Mouse (Mus musculus) liver, embryonic 11.5 days (tissue): Measurements from ENCODE around the gene Rhoc. TPM values are rescaled to one million over a fixed set of nuclear protein-coding genes. Genes with fewer than 3 reads are reported as not detected.
"Not testable (repeated sequence)": the region's sequence is repeated elsewhere in the genome, so short reads cannot be mapped to it uniquely, and the experiment has no call there.

ENCODE experiments used
- ATAC-seq: fragments of 200-750 bp; cut with Nextera tagmentation; replicated peaks from 2 replicates; pipeline ENCODE4 v1.8.0; 2017; ENCODE audit warnings: moderate number of reproducible peaks, mild to moderate bottlenecking, moderate TSS enrichment, moderate library complexity; ENCODE audit not compliant: low FRiP score
- DNase-seq: peaks from one replicate; pipeline ENCODE4 v3.0.0-alpha.2; 2017; ENCODE audit warnings: low spot score
- H3K27ac ChIP-seq: fragments of 300-500 bp; sonication (generic); 2 replicates; pipeline ENCODE4 v1.5.1; 2014; ENCODE audit warnings: mild to moderate bottlenecking, low read depth, low read length, control low read depth
- H3K27me3 ChIP-seq: fragments of 300-500 bp; sonication (generic); replicated peaks from 2 replicates; pipeline ENCODE4 v1.6.1; 2014; ENCODE audit warnings: low read length, mixed read lengths; ENCODE audit not compliant: control insufficient read depth, insufficient read depth
- H3K36me3 ChIP-seq: fragments of 300-500 bp; sonication (generic); 2 replicates; pipeline ENCODE4 v1.6.1; 2014; ENCODE audit warnings: mild to moderate bottlenecking, low read length, moderate library complexity, mixed read lengths; ENCODE audit not compliant: control insufficient read depth, insufficient read depth
- H3K4me1 ChIP-seq: fragments of 300-500 bp; sonication (generic); replicated peaks from 2 replicates; pipeline ENCODE4 v1.6.1; 2014; ENCODE audit warnings: low read length, mixed read lengths; ENCODE audit not compliant: control insufficient read depth, insufficient read depth
- H3K4me2 ChIP-seq: fragments of 300-500 bp; sonication (generic); 2 replicates; pipeline ENCODE4 v1.6.1; 2014; ENCODE audit warnings: mild to moderate bottlenecking, control low read depth, moderate library complexity
- H3K4me3 ChIP-seq: fragments of 300-500 bp; sonication (generic); 2 replicates; pipeline ENCODE4 v1.5.1; 2014; ENCODE audit warnings: low read depth, low read length, control low read depth
- H3K9ac ChIP-seq: fragments of 300-500 bp; sonication (generic); 2 replicates; pipeline ENCODE4 v1.6.1; 2014; ENCODE audit warnings: low read depth, low read length, control low read depth
- H3K9me3 ChIP-seq: fragments of 300-500 bp; sonication (generic); 2 replicates; pipeline ENCODE4 v1.6.1; 2016; ENCODE audit warnings: low read length, inconsistent platforms, mixed read lengths; ENCODE audit not compliant: control insufficient read depth
- WGBS: fragments of 180-500 bp; shearing (Covaris S2); extraction: QIAGEN DNeasy Blood & Tissue Kit; methylation state at CpG from one replicate; pipeline ENCODE4 v1.1.7; 2014; 5-methylcytosine and 5-hydroxymethylcytosine counted together
- polyA plus RNA-seq: library from polyadenylated mRNA; unstranded; fragments of >200 nt; fragmentation: Nextera tagmentation; extraction: Ambion mirVana; gene quantifications from 2 replicates; pipeline ENCODE4 v1.2.1, GENCODE M21; 2014

Gene Rhoc
- polyA plus RNA-seq, result 57.3 and 64.9 TPM in 2 replicates

GRCm38 (mm10) chr3:104788075-104788474, at the start of gene Rhoc:
Gene Rhoc, plus strand, starts transcription at chr3:104788375.
- Histone ChIP-seq H3K4me1 (peaks cover 18% of the 10 kb centered on the region), H3K4me3 (peak within 1 kb of the TSS; percentile 55), H3K9me3 (no peaks in the 10 kb centered on the region), H3K27ac (peak within 1 kb of the TSS; percentile 6), H3K4me2 (peak within 1 kb of the TSS; percentile 85), H3K9ac (peak within 1 kb of the TSS; percentile 66), H3K27me3 (peaks cover 15% of the 10 kb centered on the region), H3K36me3 (0 out of 2 replicates have a peak, but pooled peaks cover 2% of the 10 kb centered on the region)
- ATAC-seq, result no peak
- DNase-seq, result no peak
- 49% methylated on average over 3 of the region's 3 CpGs for WGBS

DNA sequence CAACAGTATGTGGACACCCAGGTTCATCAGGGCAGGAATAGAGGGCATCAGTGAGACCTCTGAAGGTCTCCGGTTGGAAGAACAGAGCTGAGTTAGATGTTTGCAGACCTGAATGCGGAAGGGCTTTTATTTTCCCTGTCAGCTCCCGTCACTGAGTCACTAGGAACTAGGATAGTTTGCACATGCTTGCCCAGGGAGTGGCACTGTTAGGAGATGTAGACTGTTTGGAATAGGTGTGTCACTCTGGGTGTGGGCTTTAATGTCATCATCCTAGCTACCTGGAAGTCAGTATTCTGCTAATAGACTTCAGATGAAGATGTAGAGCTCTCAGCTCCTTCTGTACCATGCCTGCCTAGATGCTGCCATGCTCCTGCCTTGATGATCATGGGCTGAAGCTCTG, 46.2 kb upstream of the Rhoc start:
- no peak overlapping the region for H3K4me3 ChIP-seq
- no peak overlapping the region for H3K4me2 ChIP-seq
- no peaks in the 10 kb centered on the region for H3K4me1 ChIP-seq
- no peaks in the 10 kb centered on the region for H3K36me3 ChIP-seq
- DNase-seq (no peak), ATAC-seq (no peak)
- H3K9me3 ChIP-seq, result no peaks in the 10 kb centered on the region
- no peaks in the 10 kb centered on the region for H3K27me3 ChIP-seq
- no peak overlapping the region for H3K9ac ChIP-seq
- WGBS, result 89% methylated on average over 3 of the region's 3 CpGs
- no peak overlapping the region for H3K27ac ChIP-seq

DNA sequence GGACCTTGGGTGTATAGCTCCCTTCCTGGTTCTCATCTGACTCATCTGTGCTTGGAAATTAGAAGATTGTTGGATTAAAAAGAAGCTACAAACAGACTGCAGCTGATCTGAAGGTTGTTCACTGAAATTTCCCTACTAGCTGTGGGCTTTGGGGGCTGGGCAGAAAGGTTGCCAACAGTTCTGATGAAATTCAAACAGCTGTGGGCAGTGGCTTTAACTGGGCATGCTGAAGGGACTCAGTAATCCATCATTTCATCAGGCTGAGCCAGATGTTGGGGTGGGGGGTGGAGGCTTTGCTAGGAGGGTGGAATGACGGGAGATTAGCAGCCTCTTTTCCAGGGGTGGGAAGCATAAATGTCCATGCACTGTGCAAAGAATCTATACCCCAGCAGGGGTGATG, 45.0 kb upstream of the Rhoc start:
- no peak overlapping the region for H3K27ac ChIP-seq
- H3K4me3 ChIP-seq, result no peak overlapping the region
- WGBS, result 59% methylated on average over 1 of the region's 1 CpGs
- no peaks in the 10 kb centered on the region for H3K36me3 ChIP-seq
- H3K9ac ChIP-seq, result no peak overlapping the region
- H3K4me2 ChIP-seq, result no peak overlapping the region
- ATAC-seq (no peak), DNase-seq (no peak)
- no peaks in the 10 kb centered on the region for H3K4me1 ChIP-seq
- no peaks in the 10 kb centered on the region for H3K27me3 ChIP-seq
- H3K9me3 ChIP-seq, result no peaks in the 10 kb centered on the region

GRCm38 (mm10) chr3:104743864-104744263, 44.3 kb upstream of the Rhoc start:
- WGBS, result 64% methylated on average over 1 of the region's 1 CpGs
- H3K9ac ChIP-seq, result no peak overlapping the region
- no peak for ATAC-seq

GRCm38 (mm10) chr3:104752845-104753244, 35.3 kb upstream of the Rhoc start:
- not testable (repeated sequence) for DNase-seq, H3K27ac ChIP-seq, H3K4me3 ChIP-seq, H3K9me3 ChIP-seq, H3K9ac ChIP-seq, H3K4me1 ChIP-seq, ATAC-seq, H3K36me3 ChIP-seq, H3K27me3 ChIP-seq
- WGBS, result 12% methylated on average over 22 of the region's 25 CpGs
- peak overlapping the region; percentile 39 for H3K4me2 ChIP-seq

More at GRCm38 (mm10) chr3:104743864-104744263, 44.3 kb upstream of the Rhoc start:
- H3K4me3 ChIP-seq, result no peak overlapping the region
- H3K4me1 ChIP-seq, result no peaks in the 10 kb centered on the region
- H3K4me2 ChIP-seq, result no peak overlapping the region
- H3K36me3 ChIP-seq, result no peaks in the 10 kb centered on the region
- no peak for DNase-seq
- H3K27ac ChIP-seq, result no peak overlapping the region
- H3K9me3 ChIP-seq, result no peaks in the 10 kb centered on the region
- no peaks in the 10 kb centered on the region for H3K27me3 ChIP-seq

- DNase-seq (peak; percentile 80), ATAC-seq (peak; percentile 74)
- Histone ChIP-seq H3K27ac (no peak overlapping the region), H3K4me2 (peak overlapping the region; percentile 73), H3K36me3 (no peaks in the 10 kb centered on the region), H3K9ac (peak overlapping the region; percentile 38; the same call in 1 of the 2 replicates), H3K4me3 (peak overlapping the region; percentile 45), H3K4me1 (peaks cover 3% of the 10 kb centered on the region), H3K9me3 (no peaks in the 10 kb centered on the region), H3K27me3 (peaks cover 5% of the 10 kb centered on the region)
- 2% methylated on average over 27 of the region's 27 CpGs for WGBS
These were observed 29.8 kb upstream of the Rhoc start for GRCm38 (mm10) chr3:104758406-104758805.

GRCm38 (mm10) chr3:104758869-104759268, 29.3 kb upstream of the Rhoc start:
- H3K27me3 ChIP-seq, result peaks cover 5% of the 10 kb centered on the region
- peak overlapping the region; percentile 38; the same call in 1 of the 2 replicates for H3K9ac ChIP-seq
- H3K36me3 ChIP-seq, result no peaks in the 10 kb centered on the region
- peak overlapping the region; percentile 73 for H3K4me2 ChIP-seq
- H3K9me3 ChIP-seq, result no peaks in the 10 kb centered on the region
- H3K4me1 ChIP-seq, result peaks cover 3% of the 10 kb centered on the region; the same call in 1 of the 2 replicates
- no peak for ATAC-seq
- no peak for DNase-seq
- 12% methylated on average over 5 of the region's 5 CpGs for WGBS
- peak overlapping the region; percentile 45 for H3K4me3 ChIP-seq
- no peak overlapping the region for H3K27ac ChIP-seq

DNA sequence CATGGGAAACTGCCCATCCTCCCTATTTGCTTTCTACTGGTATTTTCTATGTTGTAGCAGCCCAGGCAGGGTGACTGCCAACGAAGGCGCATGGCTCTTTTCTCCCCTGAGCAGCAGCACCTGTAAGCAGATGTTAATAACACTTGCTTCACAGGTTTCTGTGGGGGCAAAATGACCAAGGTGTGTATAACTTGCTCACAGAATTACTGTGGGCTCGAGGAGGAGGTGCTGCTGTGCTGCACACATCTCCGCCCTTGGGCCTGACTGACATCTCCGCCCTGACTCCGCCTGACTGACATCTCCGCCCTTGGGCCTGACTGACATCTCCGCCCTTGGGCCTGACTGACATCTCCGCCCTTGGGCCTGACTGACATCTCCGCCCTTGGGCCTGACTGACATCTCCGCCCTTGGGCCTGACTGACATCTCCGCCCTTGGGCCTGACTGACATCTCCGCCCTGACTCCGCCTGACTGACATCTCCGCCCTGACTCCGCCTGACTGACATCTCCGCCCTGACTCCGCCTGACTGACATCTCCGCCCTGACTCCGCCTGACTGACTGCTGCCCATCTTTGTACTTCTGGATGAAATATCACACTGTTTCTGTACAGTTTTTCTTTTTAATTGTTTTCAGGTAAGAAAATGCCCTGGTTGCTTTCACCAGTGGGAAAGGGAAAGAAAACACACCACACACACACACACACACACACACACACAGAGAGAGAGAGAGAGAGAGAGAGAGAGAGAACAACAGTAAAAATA, 25.9 kb upstream of the Rhoc start:
- 21% methylated on average over 19 of the region's 20 CpGs for WGBS
- H3K4me3 ChIP-seq, H3K27ac ChIP-seq, H3K36me3 ChIP-seq, H3K27me3 ChIP-seq, H3K9me3 ChIP-seq, H3K4me1 ChIP-seq, DNase-seq, H3K9ac ChIP-seq: not testable (repeated sequence)
- peak; percentile 65; the same call in 1 of the 2 replicates for ATAC-seq
- H3K4me2 ChIP-seq, result peak overlapping the region; percentile 47

DNA sequence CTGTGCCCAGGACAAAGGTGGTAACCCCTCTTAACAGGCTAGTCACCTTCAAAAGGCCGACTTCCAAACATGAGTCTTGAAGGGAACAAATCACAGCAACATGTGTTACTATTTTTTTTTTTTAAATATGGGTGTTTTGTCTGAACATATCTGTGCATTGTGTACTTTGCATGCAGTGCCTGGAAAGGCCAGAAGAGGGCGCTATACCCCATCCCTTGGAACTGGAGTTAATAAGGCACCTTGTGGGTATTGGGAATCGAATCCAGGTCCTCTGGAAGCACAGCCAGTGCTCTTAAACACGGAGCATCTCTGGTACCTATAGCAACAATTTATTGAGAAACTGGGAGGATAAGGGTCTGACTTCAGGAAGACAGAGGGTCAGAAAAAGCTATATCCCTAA, 23.2 kb upstream of the Rhoc start:
- whole genome bisulfite sequencing, result 20% methylated on average over 4 of the region's 4 CpGs
- Histone ChIP-seq H3K9ac (no peak overlapping the region), H3K4me3 (no peak overlapping the region), H3K27ac (no peak overlapping the region), H3K36me3 (no peaks in the 10 kb centered on the region), H3K9me3 (no peaks in the 10 kb centered on the region), H3K4me2 (no peak overlapping the region), H3K4me1 (peaks cover 5% of the 10 kb centered on the region; the same call in 1 of the 2 replicates), H3K27me3 (peaks cover 5% of the 10 kb centered on the region)
- ATAC-seq, result no peak
- DNase-seq, result no peak
